Mouse (Mus musculus) midbrain, embryonic 16.5 days (tissue): ENCODE results near the gene Nmnat3. TPM values are rescaled to one million over a fixed set of nuclear protein-coding genes. Genes with fewer than 3 reads are reported as not detected.

Experiments used
- ATAC-seq: fragments of 200-750 bp; cut with Nextera tagmentation; 2 replicates; pipeline ENCODE4 v1.8.0; 2017; ENCODE audit warnings: moderate TSS enrichment
- H3K27ac ChIP-seq: fragments of 300-500 bp; sonication (generic); 2 replicates; pipeline ENCODE4 v1.5.1; 2014; ENCODE audit warnings: mild to moderate bottlenecking, low read length, mixed read lengths
- H3K27me3 ChIP-seq: fragments of 300-500 bp; sonication (generic); 2 replicates; pipeline ENCODE4 v1.6.1; 2014; ENCODE audit warnings: low read depth, low read length, mixed read lengths; ENCODE audit not compliant: control insufficient read depth, insufficient read depth
- H3K36me3 ChIP-seq: fragments of 300-500 bp; sonication (generic); 2 replicates; pipeline ENCODE4 v1.6.1; 2014; ENCODE audit warnings: mild to moderate bottlenecking, low read length, moderate library complexity, mixed read lengths; ENCODE audit not compliant: control insufficient read depth, insufficient read depth
- H3K4me1 ChIP-seq: fragments of 300-500 bp; sonication (generic); 2 replicates; pipeline ENCODE4 v1.6.1; 2014; ENCODE audit warnings: mild to moderate bottlenecking, low read length, mixed read lengths; ENCODE audit not compliant: control insufficient read depth, insufficient read depth
- H3K4me2 ChIP-seq: fragments of 300-500 bp; sonication (generic); 2 replicates; pipeline ENCODE4 v1.6.1; 2014; ENCODE audit warnings: mild to moderate bottlenecking, low read length, mixed read lengths
- H3K4me3 ChIP-seq: fragments of 300-500 bp; sonication (generic); 2 replicates; pipeline ENCODE4 v1.5.1; 2014; ENCODE audit warnings: low read depth, mild to moderate bottlenecking, low read length, moderate library complexity, mixed read lengths
- H3K9ac ChIP-seq: fragments of 300-500 bp; sonication (generic); 2 replicates; pipeline ENCODE4 v1.6.1; 2014; ENCODE audit warnings: low read depth, low read length, mixed read lengths
- H3K9me3 ChIP-seq: fragments of 300-500 bp; sonication (generic); replicated peaks from 2 replicates; pipeline ENCODE4 v1.6.1; 2014; ENCODE audit warnings: mild to moderate bottlenecking, low read length, mixed read lengths; ENCODE audit not compliant: control insufficient read depth, poor library complexity, severe bottlenecking
- WGBS: fragments of 180-500 bp; shearing (Covaris S2); extraction: QIAGEN DNeasy Blood & Tissue Kit; methylation state at CpG from one replicate; pipeline ENCODE4 v1.1.7; 2014; 5-methylcytosine and 5-hydroxymethylcytosine counted together
- polyA plus RNA-seq: library from polyadenylated mRNA; unstranded; fragments of >200 nt; fragmentation: Nextera tagmentation; extraction: Ambion mirVana; gene quantifications from 2 replicates; pipeline ENCODE4 v1.2.1, GENCODE M21; 2015

The Nmnat3 gene
- polyA plus RNA-seq, 1 experiment from 2014 or later = 0.98 TPM

- Histone ChIP-seq H3K4me2 (no peak overlapping the region), H3K27me3 (no peaks in the 10 kb centered on the region), H3K9me3 (no peaks in the 10 kb centered on the region), H3K36me3 (no peaks in the 10 kb centered on the region), H3K27ac (no peak overlapping the region), H3K4me3 (no peak overlapping the region), H3K9ac (no peak overlapping the region), H3K4me1 (peaks cover 9% of the 10 kb centered on the region)
- ATAC-seq = no peak
- WGBS = 87% methylated on average over 13 of the region's 13 CpGs
Measured at GRCm38 (mm10) chr9:98367333-98367962, 80.2 kb downstream of the Nmnat3 start.

- Histone ChIP-seq H3K4me3 (no peak overlapping the region), H3K27me3 (no peaks in the 10 kb centered on the region), H3K9me3 (no peaks in the 10 kb centered on the region), H3K27ac (no peak overlapping the region), H3K36me3 (no peaks in the 10 kb centered on the region), H3K4me2 (no peak overlapping the region), H3K9ac (no peak overlapping the region), H3K4me1 (peaks cover 9% of the 10 kb centered on the region)
- ATAC-seq = no peak
- WGBS = 36% methylated on average over 8 of the region's 8 CpGs
Measured at GRCm38 (mm10) chr9:98369707-98370106, 82.5 kb downstream of the Nmnat3 start.

GRCm38 (mm10) chr9:98373358-98373757 is 86.1 kb downstream of the Nmnat3 start:
- no peaks in the 10 kb centered on the region for H3K36me3 ChIP-seq
- 93% methylated on average over 5 of the region's 5 CpGs for WGBS
- no peak for ATAC-seq
- no peak overlapping the region for H3K27ac ChIP-seq
- no peaks in the 10 kb centered on the region for H3K27me3 ChIP-seq
- no peak overlapping the region for H3K4me2 ChIP-seq
- H3K9me3 ChIP-seq = no peaks in the 10 kb centered on the region
- peaks cover 5% of the 10 kb centered on the region; the same call in 1 of the 2 replicates for H3K4me1 ChIP-seq
- no peak overlapping the region for H3K9ac ChIP-seq
- no peak overlapping the region for H3K4me3 ChIP-seq

GRCm38 (mm10) chr9:98374897-98375296 is 87.7 kb downstream of the Nmnat3 start:
- ATAC-seq = no peak
- peaks cover 12% of the 10 kb centered on the region for H3K4me1 ChIP-seq
- 74% methylated on average over 11 of the region's 11 CpGs for WGBS

GRCm38 (mm10) chr9:98375329-98376170 is 88.3 kb downstream of the Nmnat3 start:
- H3K27me3 ChIP-seq = no peaks in the 10 kb centered on the region
- no peak overlapping the region for H3K4me2 ChIP-seq
- H3K9me3 ChIP-seq = no peaks in the 10 kb centered on the region
- no peaks in the 10 kb centered on the region for H3K36me3 ChIP-seq
- no peak for ATAC-seq
- H3K27ac ChIP-seq = no peak overlapping the region
- no peak overlapping the region for H3K4me3 ChIP-seq
- H3K9ac ChIP-seq = no peak overlapping the region
- H3K4me1 ChIP-seq = peaks cover 12% of the 10 kb centered on the region
- WGBS = 31% methylated on average over 5 of the region's 5 CpGs

More at GRCm38 (mm10) chr9:98374897-98375296, 87.7 kb downstream of the Nmnat3 start:
- Histone ChIP-seq H3K27me3 (no peaks in the 10 kb centered on the region), H3K36me3 (no peaks in the 10 kb centered on the region), H3K9me3 (no peaks in the 10 kb centered on the region), H3K4me3 (no peak overlapping the region), H3K9ac (no peak overlapping the region), H3K27ac (no peak overlapping the region), H3K4me2 (no peak overlapping the region)

GRCm38 (mm10) chr9:98379736-98380135 is 92.5 kb downstream of the Nmnat3 start:
- no peak for ATAC-seq
- H3K4me3 ChIP-seq = no peak overlapping the region
- H3K9me3 ChIP-seq = no peaks in the 10 kb centered on the region
- no peak overlapping the region for H3K9ac ChIP-seq
- H3K36me3 ChIP-seq = no peaks in the 10 kb centered on the region
- 65% methylated on average over 4 of the region's 4 CpGs for WGBS
- peaks cover 12% of the 10 kb centered on the region for H3K4me1 ChIP-seq
- no peak overlapping the region; the same call in 1 of the 2 replicates for H3K27ac ChIP-seq
- H3K27me3 ChIP-seq = no peaks in the 10 kb centered on the region
- H3K4me2 ChIP-seq = no peak overlapping the region

- WGBS = 93% methylated on average over 9 of the region's 9 CpGs
- H3K9ac ChIP-seq = no peak overlapping the region
- no peak overlapping the region for H3K27ac ChIP-seq
- H3K36me3 ChIP-seq = no peaks in the 10 kb centered on the region
- no peaks in the 10 kb centered on the region for H3K27me3 ChIP-seq
- H3K4me1 ChIP-seq = peaks cover 10% of the 10 kb centered on the region
- no peak for ATAC-seq
- H3K4me3 ChIP-seq = no peak overlapping the region
- H3K9me3 ChIP-seq = no peaks in the 10 kb centered on the region
- no peak overlapping the region for H3K4me2 ChIP-seq
Measured at GRCm38 (mm10) chr9:98380593-98380992, 93.4 kb downstream of the Nmnat3 start.

- H3K9ac ChIP-seq = no peak overlapping the region
- H3K4me1 ChIP-seq = no peaks in the 10 kb centered on the region
- no peak overlapping the region for H3K27ac ChIP-seq
- H3K4me2 ChIP-seq = no peak overlapping the region
- no peaks in the 10 kb centered on the region for H3K36me3 ChIP-seq
- no peak overlapping the region for H3K4me3 ChIP-seq
- no peaks in the 10 kb centered on the region for H3K9me3 ChIP-seq
- no peak for ATAC-seq
- no peaks in the 10 kb centered on the region for H3K27me3 ChIP-seq
- WGBS = 75% methylated on average over 10 of the region's 10 CpGs
Measured at GRCm38 (mm10) chr9:98387741-98388632, 100.8 kb downstream of the Nmnat3 start.
